Mouse (Mus musculus) right cerebral cortex, postnatal 10 days (tissue): ENCODE measurements at regions not wholly inside any gene's neighbourhood (a gene's known extent, or its start where the extent isn't known, plus 50 kb on each side); places are given as distances from the start of the nearest gene placed in this dataset.
A peak's percentile ranks its signal among the peaks of the same experiment; 100 is the strongest.

ENCODE experiments used
- DNase-seq, 2 experiments: peaks; one replicate each; pipeline ENCODE4 v3.0.0; 2021; ENCODE audit warnings: low spot score in 2 of 2

DNA sequence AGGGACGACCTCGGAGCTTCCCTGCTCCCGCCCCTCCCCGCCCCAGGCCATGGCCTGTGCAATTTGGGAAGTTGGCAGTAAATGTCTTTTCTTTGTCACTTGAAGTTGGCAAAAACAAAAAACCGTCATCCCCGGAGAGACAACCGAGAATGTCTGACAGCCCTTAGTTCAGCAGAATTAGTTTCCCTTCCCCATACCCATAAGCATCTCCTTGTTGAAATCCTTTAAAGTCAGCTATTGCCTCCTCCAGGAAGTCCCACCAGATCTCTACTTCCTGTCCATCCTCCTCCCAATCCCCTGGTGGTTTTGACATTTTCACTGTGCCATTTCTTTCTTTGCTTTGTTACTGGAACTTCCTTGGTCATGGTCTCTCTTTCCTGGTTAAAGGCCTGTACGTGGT, 54.8 kb downstream of the Foxb1 start:
- no peak for DNase-seq

DNA sequence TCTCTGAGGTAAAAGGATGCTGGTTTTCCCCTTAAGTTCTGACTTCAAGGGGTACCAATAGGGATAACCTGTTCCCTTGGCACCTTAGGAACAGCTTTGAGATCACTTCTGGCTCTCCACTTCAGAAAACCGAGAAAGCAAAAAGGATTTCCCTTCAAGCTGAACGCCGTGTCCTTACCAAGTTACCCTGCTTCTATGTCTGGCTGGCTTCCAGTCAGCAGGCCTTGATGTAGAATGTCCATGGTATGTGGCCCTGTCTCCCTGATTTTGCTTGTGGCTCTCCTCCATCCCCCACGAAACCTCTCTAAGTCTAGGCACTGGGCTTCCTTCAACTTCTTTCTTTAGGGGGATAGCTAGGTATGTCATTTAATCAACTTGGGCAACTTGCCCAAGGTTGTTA, 55.7 kb downstream of the Foxb1 start:
- no peak for DNase-seq

GRCm38 (mm10) chr9:69703731-69704130, 57.0 kb downstream of the Foxb1 start:
- no peak for DNase-seq

GRCm38 (mm10) chr9:69702156-69702928, 58.4 kb downstream of the Foxb1 start:
- no peak for DNase-seq

DNA sequence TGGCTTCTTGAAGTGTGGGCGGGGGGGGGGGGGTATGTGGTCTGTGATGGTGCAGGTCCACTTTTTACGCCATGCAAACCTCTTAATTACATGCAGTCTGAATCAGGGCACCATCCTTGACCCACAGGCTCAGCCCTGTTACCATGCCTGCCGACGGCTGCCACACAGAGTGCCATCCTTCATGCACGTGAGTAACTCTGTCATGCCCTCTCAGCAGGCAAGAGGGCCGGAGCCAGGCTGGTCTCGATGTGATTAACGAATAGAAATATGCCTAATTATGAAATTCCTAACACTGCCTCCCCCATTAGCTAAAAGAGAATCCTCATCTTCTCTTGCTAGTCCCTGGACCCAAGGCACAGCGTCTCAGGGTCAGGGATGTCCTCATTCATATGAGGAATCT, 60.0 kb downstream of the Foxb1 start:
- DNase-seq = no peak

GRCm38 (mm10) chr9:69691756-69692155, 69.0 kb downstream of the Foxb1 start:
- no peak for DNase-seq

GRCm38 (mm10) chr9:69687349-69688123, 73.2 kb downstream of the Foxb1 start:
- DNase-seq = peak in 1 of 2 experiments; percentile 39

- DNase-seq = no peak
Measured at GRCm38 (mm10) chr9:69686766-69687165, 74.0 kb downstream of the Foxb1 start.

DNA sequence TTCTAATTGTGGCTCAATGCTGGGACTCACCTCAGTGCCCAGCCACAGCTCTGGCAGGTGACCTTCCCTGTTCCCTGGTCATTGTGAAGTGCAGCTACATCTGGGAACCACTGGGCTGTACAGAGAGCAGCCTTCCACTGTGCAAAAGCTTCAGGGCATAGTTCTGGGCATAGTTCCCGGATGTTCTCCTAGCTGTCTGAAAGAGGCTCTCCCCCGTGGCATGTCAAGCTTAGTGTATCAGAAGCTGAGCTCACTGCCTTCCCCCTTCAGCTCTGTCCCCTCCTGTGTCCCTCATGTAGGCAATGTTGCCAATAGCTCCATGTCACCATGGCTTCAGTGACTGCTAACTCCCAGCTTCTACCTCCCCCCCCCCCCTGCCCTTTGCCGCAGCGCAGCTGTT, 75.1 kb downstream of the Foxb1 start:
- DNase-seq = no peak

DNA sequence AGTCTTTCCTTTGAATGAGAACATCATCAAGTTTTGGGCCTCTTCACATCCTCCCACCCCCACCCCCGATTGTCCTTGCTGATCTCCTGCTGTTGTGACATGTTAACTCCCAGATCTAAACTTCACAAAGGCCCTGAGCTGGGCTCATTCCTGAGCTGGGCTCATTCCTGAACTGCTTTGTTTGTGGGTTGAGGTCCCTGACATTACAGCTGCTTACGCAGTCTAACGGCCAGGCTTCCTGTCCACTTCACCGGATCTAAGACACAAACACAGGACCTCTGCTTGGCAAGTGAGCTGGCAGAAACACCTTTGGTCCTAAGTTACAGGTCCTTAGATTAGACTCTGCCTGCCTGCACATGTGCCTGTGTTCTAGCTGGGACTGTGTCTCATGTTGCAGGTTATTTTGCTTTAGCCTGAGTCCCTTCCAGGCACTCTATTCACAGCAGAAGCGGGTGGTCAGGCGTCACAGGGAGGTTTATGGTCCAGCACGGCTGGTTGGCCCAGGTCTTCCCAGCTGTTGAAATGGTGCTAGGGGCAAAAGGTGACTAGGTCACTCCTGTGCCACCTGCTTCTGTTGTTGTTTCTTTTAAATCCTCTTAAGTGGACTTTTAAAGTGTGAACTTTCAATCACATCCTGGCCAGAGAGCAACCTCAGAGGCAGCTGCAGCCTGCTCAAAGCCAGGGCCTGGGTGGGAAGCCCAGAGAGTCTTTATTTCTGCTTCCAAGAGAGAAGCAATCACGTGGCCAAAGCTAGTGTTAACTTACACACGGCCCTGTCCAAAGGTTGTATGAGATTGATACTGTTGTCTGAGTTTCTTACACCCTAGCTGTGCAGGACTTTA, 79.1 kb downstream of the Foxb1 start:
- no peak for DNase-seq

- DNase-seq = no peak
Measured at GRCm38 (mm10) chr9:69678634-69679033, 82.1 kb downstream of the Foxb1 start.

GRCm38 (mm10) chr9:69673463-69674105, 87.2 kb downstream of the Foxb1 start:
- DNase-seq = no peak

DNA sequence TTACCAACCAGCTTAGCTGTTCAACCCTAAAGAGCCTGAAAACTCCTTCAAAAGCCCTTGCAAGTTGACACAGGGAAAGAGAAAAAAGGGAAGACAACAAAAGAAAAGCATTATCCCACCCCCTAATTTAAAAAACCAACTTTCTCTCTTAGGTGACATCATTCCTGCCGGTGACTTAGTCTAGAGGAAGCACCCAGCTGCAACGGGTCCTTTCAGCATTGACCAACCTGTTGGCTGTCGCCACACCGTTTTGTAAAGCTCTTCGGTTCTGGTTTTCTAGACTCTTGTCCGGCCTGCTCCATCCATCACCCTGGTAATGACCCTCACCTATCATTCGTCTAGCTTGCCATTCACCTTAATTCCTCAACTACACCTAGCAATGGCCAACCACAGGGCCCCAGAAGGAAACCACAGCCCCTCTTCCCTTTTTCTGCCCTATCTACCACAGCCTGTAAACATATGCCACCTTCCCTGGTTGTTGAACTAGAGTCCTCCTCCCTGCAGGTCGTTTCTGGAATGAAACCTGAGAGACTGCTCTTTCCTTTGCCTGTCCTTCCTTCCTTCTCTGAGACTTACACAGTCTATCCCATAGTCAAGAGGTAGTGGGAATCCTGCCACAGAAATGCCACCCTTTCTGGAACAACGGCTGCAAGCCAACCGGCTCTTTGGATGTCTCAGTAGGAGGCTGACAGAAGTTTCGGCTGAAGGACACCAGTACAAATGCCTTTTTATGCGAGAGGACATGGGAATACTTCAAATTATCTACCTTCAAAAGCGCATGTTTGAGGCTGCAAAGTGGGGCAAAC, 87.9 kb downstream of the Foxb1 start:
- DNase-seq = peak; percentile 26 to 31

- no peak for DNase-seq
Measured at GRCm38 (mm10) chr9:69671199-69671598, 89.5 kb downstream of the Foxb1 start.

- no peak for DNase-seq
Measured at GRCm38 (mm10) chr9:69670551-69671044, 90.1 kb downstream of the Foxb1 start.

GRCm38 (mm10) chr9:69669611-69670550, 90.9 kb downstream of the Foxb1 start:
- DNase-seq = no peak

GRCm38 (mm10) chr9:69668475-69669090, 92.2 kb downstream of the Foxb1 start:
- DNase-seq = no peak

DNA sequence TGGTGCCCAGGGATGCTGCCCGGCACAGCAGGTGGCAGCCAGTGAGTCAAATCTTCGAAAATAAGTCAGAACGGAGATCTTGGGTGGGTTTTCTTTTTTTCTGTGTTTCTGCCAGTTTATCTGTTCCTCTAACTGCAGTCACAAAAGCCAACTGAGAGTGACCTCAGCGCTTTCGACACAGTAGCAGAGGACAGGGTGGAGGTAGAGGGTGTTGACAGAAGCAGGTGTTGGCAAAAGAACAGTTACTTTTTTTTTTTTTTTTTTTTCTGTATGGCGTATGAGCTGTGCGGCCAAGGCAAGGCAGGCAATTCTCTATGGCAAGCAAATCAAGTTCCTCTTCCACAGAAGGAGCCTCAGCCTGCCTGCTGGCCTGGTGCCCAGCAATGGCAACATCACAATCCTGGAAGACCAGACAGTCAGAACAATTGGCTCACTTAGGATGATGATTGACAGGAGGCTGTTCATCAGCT, 93.6 kb downstream of the Foxb1 start:
- peak; percentile 35 to 40 for DNase-seq

DNA sequence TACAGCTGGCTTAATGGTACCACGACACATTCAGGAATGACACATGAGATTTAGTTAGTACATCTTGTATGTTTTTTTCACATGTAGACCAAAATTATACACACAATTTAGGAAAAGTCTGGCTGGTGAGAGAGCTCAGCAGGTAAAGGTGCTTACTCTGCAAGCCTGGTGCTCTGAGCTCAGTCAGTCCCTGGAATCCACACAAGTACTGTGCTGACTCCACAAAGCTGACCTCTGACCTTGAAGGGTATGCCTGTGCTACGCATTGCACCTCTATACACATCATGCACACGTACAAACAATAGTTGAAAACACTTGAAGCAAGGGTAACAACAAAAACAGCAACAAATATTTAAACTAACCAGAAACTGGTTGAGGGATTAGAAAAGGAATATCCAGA, 96.5 kb downstream of the Foxb1 start:
- DNase-seq = no peak
